In genomic region chr17:87344441-87345251, GRCm38 (mm10) we compare ENCODE assay signal across 10 mouse cellular contexts.
DNase-seq lines count a peak whose midpoint lies in the region; ATAC-seq lines count a peak whose summit lies in the region.
"Had no signal": no experiment of that assay in that cellular context is flagged by ENCODE, and none has a peak within 500 bp of the region (broad histone marks: within the 10 kb centered on the region; RNA-seq: fewer than 3 reads in every experiment).

No protein-coding gene starts in this region.

- H3K4me2 ChIP-seq in midbrain, embryonic 15.5 days: no peak overlapping the region
- no peak overlapping the region for H3K4me2 ChIP-seq in midbrain, embryonic 14.5 days (ENCODE audit: low read length)
- H3K4me2 ChIP-seq in kidney, embryonic 15.5 days: no peak overlapping the region
- H3K4me2 ChIP-seq: heart, embryonic 12.5 days; liver, embryonic 11.5 days had no signal

- H3K4me1 ChIP-seq in midbrain, embryonic 15.5 days: no peaks in the 10 kb centered on the region
- no peaks in the 10 kb centered on the region for H3K4me1 ChIP-seq in midbrain, embryonic 14.5 days (ENCODE audit: control insufficient read depth, insufficient read depth, low read length)
- peaks cover 13% of the 10 kb centered on the region for H3K4me1 ChIP-seq in kidney, embryonic 15.5 days

- 0 out of 2 replicates have a peak, but pooled peaks have one; percentile 8 for ATAC-seq in midbrain, embryonic 15.5 days (replicated peaks)
- ATAC-seq in midbrain, embryonic 14.5 days (ENCODE audit: low FRiP score, low TSS enrichment): no peak
- ATAC-seq in hematopoietic stem cell, adult 5-6 weeks (replicated peaks in 1 of 2; ENCODE audit: insufficient read depth in 1 of 2, low FRiP score in 2 of 2, low TSS enrichment in 1 of 2, low read depth in 1 of 2, poor library complexity in 2 of 2, severe bottlenecking in 2 of 2): peak; percentile 92 to 93
- no peak for ATAC-seq in kidney, embryonic 15.5 days (replicated peaks; ENCODE audit: low FRiP score)

- H3K36me3 ChIP-seq in midbrain, embryonic 15.5 days (replicated peaks): no peaks in the 10 kb centered on the region
- no peaks in the 10 kb centered on the region; the same call in 1 of the 2 replicates for H3K36me3 ChIP-seq in midbrain, embryonic 14.5 days (ENCODE audit: control insufficient read depth, insufficient read depth, low read length)
- no peaks in the 10 kb centered on the region for H3K36me3 ChIP-seq in kidney, embryonic 15.5 days
- H3K36me3 ChIP-seq: heart, embryonic 12.5 days had no signal

- no peak overlapping the region for H3K9ac ChIP-seq in midbrain, embryonic 15.5 days
- no peak overlapping the region for H3K9ac ChIP-seq in midbrain, embryonic 14.5 days (replicated peaks; ENCODE audit: low read length)
- no peak overlapping the region for H3K9ac ChIP-seq in kidney, embryonic 15.5 days
- H3K9ac ChIP-seq: heart, embryonic 12.5 days had no signal

- H3K27me3 ChIP-seq in midbrain, embryonic 15.5 days (replicated peaks): no peaks in the 10 kb centered on the region
- H3K27me3 ChIP-seq in midbrain, embryonic 14.5 days (ENCODE audit: control insufficient read depth, insufficient read depth, low read length): no peaks in the 10 kb centered on the region
- H3K27me3 ChIP-seq in kidney, embryonic 15.5 days: peaks cover 3% of the 10 kb centered on the region; the same call in 1 of the 2 replicates

- no peaks in the 10 kb centered on the region for H3K9me3 ChIP-seq in midbrain, embryonic 15.5 days
- no peaks in the 10 kb centered on the region for H3K9me3 ChIP-seq in midbrain, embryonic 14.5 days (ENCODE audit: control insufficient read depth, low read length)
- no peaks in the 10 kb centered on the region for H3K9me3 ChIP-seq in kidney, embryonic 15.5 days (replicated peaks)

- DNase-seq in midbrain, embryonic 14.5 days: no peak
- DNase-seq in spleen, adult 12 weeks (ENCODE audit: low spot score): peak; percentile 15
- no peak for DNase-seq in cerebellum, adult 9-11 months
- DNase-seq in kidney, postnatal 36 days: no peak
- DNase-seq: kidney, adult 2 months had no signal

- H3K27ac ChIP-seq in midbrain, embryonic 15.5 days: no peak overlapping the region
- H3K27ac ChIP-seq in midbrain, embryonic 14.5 days (replicated peaks; ENCODE audit: low read depth, low read length): no peak overlapping the region
- H3K27ac ChIP-seq in kidney, embryonic 15.5 days: no peak overlapping the region

- 71% methylated on average over 18 of the region's 18 CpGs for WGBS in midbrain, embryonic 15.5 days
- 77% methylated on average over 18 of the region's 18 CpGs for WGBS in midbrain, embryonic 14.5 days
- WGBS in kidney, embryonic 15.5 days: 63% methylated on average over 18 of the region's 18 CpGs

- H3K4me3 ChIP-seq in midbrain, embryonic 15.5 days: no peak overlapping the region
- H3K4me3 ChIP-seq in midbrain, embryonic 14.5 days (replicated peaks; ENCODE audit: low read depth, low read length): no peak overlapping the region
- H3K4me3 ChIP-seq in kidney, embryonic 15.5 days (replicated peaks): no peak overlapping the region
- H3K4me3 ChIP-seq: heart, embryonic 12.5 days had no signal

Comparison
In these comparisons a context has a peak if more than half of its experiments do, and no peak if none do; other contexts are left out.
1. ATAC-seq: peak in midbrain, embryonic 15.5 days (single experiment) and hematopoietic stem cell, adult 5-6 weeks (2 of 2); none in midbrain, embryonic 14.5 days (single experiment) and kidney, embryonic 15.5 days (single experiment).